Mouse (Mus musculus): Measurements from ENCODE around the gene Ppp2r5b. TPM values are rescaled to one million over a fixed set of nuclear protein-coding genes. Genes with fewer than 3 reads are reported as not detected.

Gene Ppp2r5b
- polyA plus RNA-seq, 1 experiment from 2014 or later: 156 TPM

GRCm38 (mm10) chr19:6178775-6179174, 56.9 kb downstream of the Ppp2r5b start:
- ATAC-seq (ENCODE audit: low FRiP score): no peak
- H3K4me2 ChIP-seq: no peak overlapping the region
- WGBS: 95% methylated on average over 6 of the region's 6 CpGs
- H3K36me3 ChIP-seq: no peaks in the 10 kb centered on the region
- H3K4me1 ChIP-seq: no peaks in the 10 kb centered on the region
- no peak overlapping the region for H3K27ac ChIP-seq (replicated peaks)
- no peak overlapping the region for H3K4me3 ChIP-seq (replicated peaks)
- H3K27me3 ChIP-seq (replicated peaks): no peaks in the 10 kb centered on the region
- no peaks in the 10 kb centered on the region for H3K9me3 ChIP-seq (replicated peaks)
- no peak overlapping the region for H3K9ac ChIP-seq (replicated peaks)

MicroRNA genes within 50 kb of the gene (microRNA counts, 519-probe panel; counts per million panel counts)
- microRNA mmu-miR-192: 2,535 counts per million, percentile 59 among the panel's probes with 10 or more counts

Small RNAs within 50 kb of the gene (microRNA-seq; reads per million reads assigned to microRNA genes)
- gene Mir192 (56.6 reads per million, percentile 45 among the genes with 10 or more reads in this experiment), gene Mir194-2 (49.2 reads per million, percentile 43 among the genes with 10 or more reads in this experiment)

Other genes starting within 250 kb of the Ppp2r5b start
- not detected in 2 replicates for gene Slc22a20, start 249.7 kb downstream of the Ppp2r5b start, polyA plus RNA-seq (2015; fragmentation: Nextera tagmentation; extraction: Ambion mirVana)
- 6.4 and 12.3 TPM in 2 replicates for gene Capn1, start 220.0 kb downstream of the Ppp2r5b start, polyA plus RNA-seq (2015; fragmentation: Nextera tagmentation; extraction: Ambion mirVana)
- gene Syvn1, start 189.3 kb downstream of the Ppp2r5b start, polyA plus RNA-seq (2015; fragmentation: Nextera tagmentation; extraction: Ambion mirVana): 31.4 and 34.3 TPM in 2 replicates
- 60.1 and 66.9 TPM in 2 replicates for gene Mrpl49, start 178.1 kb downstream of the Ppp2r5b start, polyA plus RNA-seq (2015; fragmentation: Nextera tagmentation; extraction: Ambion mirVana)
- 522 and 591 TPM in 2 replicates for gene Fau, start 178.0 kb downstream of the Ppp2r5b start, polyA plus RNA-seq (2015; fragmentation: Nextera tagmentation; extraction: Ambion mirVana)
- 30.4 and 31.2 TPM in 2 replicates for gene Znhit2, start 174.7 kb downstream of the Ppp2r5b start, polyA plus RNA-seq (2015; fragmentation: Nextera tagmentation; extraction: Ambion mirVana)
- gene Tm7sf2, start 167.5 kb downstream of the Ppp2r5b start, polyA plus RNA-seq (2015; fragmentation: Nextera tagmentation; extraction: Ambion mirVana): 51.2 and 61.6 TPM in 2 replicates
- gene Vps51, start 158.6 kb downstream of the Ppp2r5b start, polyA plus RNA-seq (2015; fragmentation: Nextera tagmentation; extraction: Ambion mirVana): 80.8 and 83.8 TPM in 2 replicates
- gene Tmem262, start 155.8 kb downstream of the Ppp2r5b start, polyA plus RNA-seq (2015; fragmentation: Nextera tagmentation; extraction: Ambion mirVana): not detected in 2 replicates
- 0.96 and 1.5 TPM in 2 replicates for gene Gm28374, start 153.6 kb downstream of the Ppp2r5b start, polyA plus RNA-seq (2015; fragmentation: Nextera tagmentation; extraction: Ambion mirVana)
- 78.3 and 78.4 TPM in 2 replicates for gene Zfpl1, start 150.9 kb downstream of the Ppp2r5b start, polyA plus RNA-seq (2015; fragmentation: Nextera tagmentation; extraction: Ambion mirVana)
- gene Cdca5, start 150.9 kb downstream of the Ppp2r5b start, polyA plus RNA-seq (2015; fragmentation: Nextera tagmentation; extraction: Ambion mirVana): 4.9 and 15.5 TPM in 2 replicates
- gene AC131692.1, start 141.5 kb downstream of the Ppp2r5b start, polyA plus RNA-seq (2015; fragmentation: Nextera tagmentation; extraction: Ambion mirVana): not detected in 2 replicates
- 0.42 and 4.1 TPM in 2 replicates for gene Naaladl1, start 130.1 kb downstream of the Ppp2r5b start, polyA plus RNA-seq (2015; fragmentation: Nextera tagmentation; extraction: Ambion mirVana)
- gene Sac3d1, start 117.2 kb downstream of the Ppp2r5b start, polyA plus RNA-seq (2015; fragmentation: Nextera tagmentation; extraction: Ambion mirVana): 52.7 and 53.4 TPM in 2 replicates
- 59.6 and 62.2 TPM in 2 replicates for gene Snx15, start 107.6 kb downstream of the Ppp2r5b start, polyA plus RNA-seq (2015; fragmentation: Nextera tagmentation; extraction: Ambion mirVana)
- gene Batf2, start 94.9 kb downstream of the Ppp2r5b start, polyA plus RNA-seq (2015; fragmentation: Nextera tagmentation; extraction: Ambion mirVana): 0.42 TPM in 1 of 2 replicates, not detected in the other
- 139 and 157 TPM in 2 replicates for gene Arl2, start 94.3 kb downstream of the Ppp2r5b start, polyA plus RNA-seq (2015; fragmentation: Nextera tagmentation; extraction: Ambion mirVana)
- gene Majin, start 51.5 kb downstream of the Ppp2r5b start, polyA plus RNA-seq (2015; fragmentation: Nextera tagmentation; extraction: Ambion mirVana): not detected in 2 replicates
- gene Gpha2, start 9.5 kb downstream of the Ppp2r5b start, polyA plus RNA-seq (2015; fragmentation: Nextera tagmentation; extraction: Ambion mirVana): 0.75 TPM in 1 of 2 replicates, not detected in the other
- gene Atg2a, start 5.8 kb upstream of the Ppp2r5b start, polyA plus RNA-seq (2015; fragmentation: Nextera tagmentation; extraction: Ambion mirVana): 12.5 and 12.9 TPM in 2 replicates
- gene Ehd1, start 40.9 kb upstream of the Ppp2r5b start, polyA plus RNA-seq (2015; fragmentation: Nextera tagmentation; extraction: Ambion mirVana): 80.6 and 87.7 TPM in 2 replicates
- gene Cdc42bpg, start 70.6 kb upstream of the Ppp2r5b start, polyA plus RNA-seq (2015; fragmentation: Nextera tagmentation; extraction: Ambion mirVana): 0.33 and 0.36 TPM in 2 replicates
- 71.4 and 71.6 TPM in 2 replicates for gene Men1, start 99.1 kb upstream of the Ppp2r5b start, polyA plus RNA-seq (2015; fragmentation: Nextera tagmentation; extraction: Ambion mirVana)
- 21.9 and 22.2 TPM in 2 replicates for gene Map4k2, start 105.3 kb upstream of the Ppp2r5b start, polyA plus RNA-seq (2015; fragmentation: Nextera tagmentation; extraction: Ambion mirVana)
- 88.7 and 104 TPM in 2 replicates for gene Sf1, start 127.8 kb upstream of the Ppp2r5b start, polyA plus RNA-seq (2015; fragmentation: Nextera tagmentation; extraction: Ambion mirVana)
- gene Pygm, start 148.5 kb upstream of the Ppp2r5b start, polyA plus RNA-seq (2015; fragmentation: Nextera tagmentation; extraction: Ambion mirVana): 7.5 and 12.0 TPM in 2 replicates
- 197 and 217 TPM in 2 replicates for gene Rasgrp2, start 163.5 kb upstream of the Ppp2r5b start, polyA plus RNA-seq (2015; fragmentation: Nextera tagmentation; extraction: Ambion mirVana)
- 31.3 and 45.7 TPM in 2 replicates for gene Nrxn2, start 182.9 kb upstream of the Ppp2r5b start, polyA plus RNA-seq (2015; fragmentation: Nextera tagmentation; extraction: Ambion mirVana)